Mouse (Mus musculus) ES-Bruce4 (cell line): ENCODE results near the gene Jsrp1.

Source experiments
- CTCF ChIP-seq: IDR thresholded peaks from one replicate; pipeline ENCODE4 v1.8.1; 2011; ENCODE audit warnings: low read depth, low read length
- EP300 ChIP-seq: IDR thresholded peaks from 2 replicates; pipeline ENCODE4 v1.6.1; 2011; ENCODE audit warnings: low read depth, low read length; ENCODE audit not compliant: insufficient read depth
- POLR2A ChIP-seq: IDR thresholded peaks from one replicate; pipeline ENCODE4 v1.8.1; 2011; ENCODE audit warnings: low read length; ENCODE audit not compliant: insufficient read depth

DNA sequence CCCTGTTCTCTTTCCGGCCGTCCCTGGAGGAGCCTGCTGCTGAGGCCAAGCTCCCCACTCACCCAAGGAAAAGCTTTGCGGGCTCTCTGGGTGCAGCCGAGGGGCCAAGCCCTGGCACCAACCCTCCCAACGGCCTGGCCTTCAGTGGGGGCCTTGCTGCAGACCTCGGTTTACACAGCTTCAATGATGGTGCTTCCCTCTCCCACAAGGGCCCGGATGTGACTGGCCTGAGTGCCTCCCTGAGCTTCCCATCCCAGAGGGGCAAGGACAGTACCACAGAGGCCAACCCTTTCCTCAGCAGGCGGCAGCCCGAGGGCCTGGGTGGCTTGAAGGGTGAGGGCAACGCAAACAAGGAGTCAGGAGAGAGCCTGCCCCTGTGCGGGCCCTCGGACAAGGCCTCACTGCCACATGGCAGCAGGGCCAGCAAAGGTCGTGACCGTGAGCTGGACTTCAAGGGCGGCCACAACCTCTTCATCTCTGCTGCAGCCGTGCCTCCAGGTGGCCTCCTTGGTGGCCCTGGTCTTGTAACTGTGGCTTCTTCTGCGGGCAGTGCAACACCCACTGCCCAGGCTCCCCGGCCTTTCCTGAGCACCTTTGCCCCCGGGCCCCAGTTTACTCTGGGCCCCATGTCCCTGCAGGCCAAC is 22.4 kb downstream of the Jsrp1 start:
- TF ChIP-seq POLR2A (no peak), CTCF (no peak), EP300 (no peak)
